Mouse (Mus musculus) ES-E14 (cell line): ENCODE measurements at regions not wholly inside any gene's neighbourhood (a gene's known extent, or its start where the extent isn't known, plus 50 kb on each side); places are given as distances from the start of the nearest gene placed in this dataset.

Experiments
- DNase-seq: peaks from one replicate; pipeline ENCODE4 v3.0.0-alpha.2; 2013; ENCODE audit warnings: low read depth, low spot score
- H3K27ac ChIP-seq: 2 replicates; pipeline ENCODE4 v1.5.1; 2012; ENCODE audit warnings: low read depth, mild to moderate bottlenecking, low read length, moderate library complexity, mixed read lengths; ENCODE audit not compliant: poor library complexity, insufficient read depth, severe bottlenecking
- H3K36me3 ChIP-seq: 2 replicates; pipeline ENCODE4 v1.6.1; 2012; ENCODE audit warnings: mild to moderate bottlenecking, low read length, moderate library complexity, mixed read lengths; ENCODE audit not compliant: control insufficient read depth, poor library complexity, insufficient read depth, severe bottlenecking
- H3K4me1 ChIP-seq, 2 experiments: fragments of 150-350 bp in 1 of 2; sonication (generic) in 1 of 2; 2 replicates each; pipeline ENCODE4 v1.6.1; 2012; ENCODE audit warnings: low read length in 2 of 2, mild to moderate bottlenecking in 1 of 2, mixed read lengths in 1 of 2; ENCODE audit not compliant: control insufficient read depth in 2 of 2, insufficient read depth in 2 of 2, poor library complexity in 1 of 2
- H3K4me3 ChIP-seq, 2 experiments: fragments of 150-350 bp in 1 of 2; sonication (generic) in 1 of 2; 2 replicates each; pipeline ENCODE4 v1.5.1; 2012; ENCODE audit warnings: low read length in 2 of 2, low read depth in 1 of 2, mild to moderate bottlenecking in 1 of 2, mixed read lengths in 1 of 2; ENCODE audit not compliant: insufficient read depth in 1 of 2, poor library complexity in 1 of 2, severe bottlenecking in 1 of 2
- H3K9ac ChIP-seq: 2 replicates; pipeline ENCODE4 v1.6.1; 2012; ENCODE audit warnings: low read depth, mild to moderate bottlenecking, low read length, mixed read lengths; ENCODE audit not compliant: poor library complexity, insufficient read depth, severe bottlenecking
- H3K9me3 ChIP-seq: fragments of 150-350 bp; sonication (generic); 2 replicates; pipeline ENCODE4 v1.6.1; 2012; ENCODE audit warnings: low read depth, mild to moderate bottlenecking, low read length; ENCODE audit not compliant: control insufficient read depth, insufficient read depth
- CHD2 ChIP-seq: IDR thresholded peaks from 2 replicates; pipeline ENCODE4 v1.6.1; 2014; ENCODE audit warnings: mild to moderate bottlenecking, low read depth, low read length, inconsistent platforms
- HCFC1 ChIP-seq: IDR thresholded peaks from 2 replicates; pipeline ENCODE4 v1.6.1; 2012; ENCODE audit warnings: low read length, inconsistent platforms, borderline replicate concordance; ENCODE audit not compliant: insufficient read depth
- MAFK ChIP-seq: IDR thresholded peaks from 2 replicates; pipeline ENCODE4 v1.6.1; 2014; ENCODE audit warnings: mild to moderate bottlenecking, low read depth, low read length, inconsistent platforms; ENCODE audit not compliant: insufficient read depth
- ZC3H11A ChIP-seq: IDR thresholded peaks from 2 replicates; pipeline ENCODE4 v1.6.1; 2012; ENCODE audit warnings: low read depth, mild to moderate bottlenecking, inconsistent platforms, low read length, borderline replicate concordance
- ZNF384 ChIP-seq: IDR thresholded peaks from 2 replicates; pipeline ENCODE4 v1.6.1; 2012; ENCODE audit warnings: low read depth, low read length, inconsistent platforms
- in situ Hi-C, 2 experiments: fragments of 600-800 bp; cut with MboI; formaldehyde crosslinking; loops; one replicate each; pipeline ENCODE4 v1.15.1; 2025; ENCODE audit warnings: low sequenced_read_pairs in 2 of 2, inconsistent platforms in 1 of 2; ENCODE audit not compliant: unreplicated experiment in 2 of 2

GRCm38 (mm10) chr12:118754076-118754475, 92.1 kb upstream of the Sp8 start:
- no peak overlapping the region for H3K4me3 ChIP-seq
- no peak overlapping the region for H3K27ac ChIP-seq
- H3K9ac ChIP-seq, result no peak overlapping the region
- no peak for DNase-seq
- H3K4me1 ChIP-seq, result no peaks in the 10 kb centered on the region
- H3K9me3 ChIP-seq, result no peaks in the 10 kb centered on the region
- TF ChIP-seq ZC3H11A (no peak), CHD2 (no peak), HCFC1 (no peak), ZNF384 (no peak)
- no peaks in the 10 kb centered on the region for H3K36me3 ChIP-seq
- in situ Hi-C loops, result no loop called here

DNA sequence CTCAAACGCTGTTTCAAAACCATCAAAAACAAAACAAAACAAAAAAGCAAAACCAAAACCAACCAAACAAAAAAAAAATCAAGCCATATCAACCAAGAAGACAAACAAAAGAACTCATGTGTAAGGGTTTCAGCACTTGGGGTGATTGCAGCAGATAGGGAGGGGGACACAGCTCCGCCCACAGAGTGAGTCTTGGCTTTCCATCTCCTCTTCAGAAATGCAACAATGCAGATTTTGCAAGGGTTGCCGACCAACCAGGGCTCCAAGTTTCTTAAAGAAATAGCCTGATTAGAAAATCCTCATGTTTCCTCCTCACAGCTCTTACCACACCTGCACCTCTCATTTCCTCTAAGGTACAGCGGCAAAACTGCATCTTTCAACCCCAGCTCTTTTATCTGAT, 107.0 kb upstream of the Sp8 start:
- no peak overlapping the region for H3K4me3 ChIP-seq
- H3K4me1 ChIP-seq, result no peaks in the 10 kb centered on the region
- TF ChIP-seq ZC3H11A, result no peak
- no peak for TF ChIP-seq MAFK
- TF ChIP-seq ZNF384, result no peak
- no peak for TF ChIP-seq CHD2
- no peak for TF ChIP-seq HCFC1
- no peak overlapping the region for H3K9ac ChIP-seq
- no peaks in the 10 kb centered on the region for H3K9me3 ChIP-seq
- H3K36me3 ChIP-seq, result no peaks in the 10 kb centered on the region
- in situ Hi-C loops, result no loop called here
- DNase-seq, result no peak
- H3K27ac ChIP-seq, result no peak overlapping the region

DNA sequence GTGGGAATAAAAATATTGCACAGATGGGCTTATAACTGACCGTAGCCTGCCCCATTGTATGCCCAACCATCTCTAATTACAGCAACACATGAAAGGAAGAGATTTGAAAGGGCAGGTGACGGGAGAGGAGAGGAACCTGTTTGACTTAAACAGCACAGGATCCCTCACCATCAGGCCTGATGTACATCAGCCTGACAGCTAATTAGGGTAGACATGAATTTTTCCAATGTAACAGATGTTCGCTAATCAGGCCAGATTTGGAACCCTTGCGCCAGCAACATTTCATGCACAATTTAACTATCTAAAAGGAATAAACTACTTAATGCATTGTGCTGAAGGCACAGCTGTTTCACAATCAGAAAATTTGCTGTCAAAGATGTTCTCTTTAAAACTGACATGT, 120.2 kb upstream of the Sp8 start:
- in situ Hi-C loops, result no loop called here
- Histone ChIP-seq H3K36me3 (no peaks in the 10 kb centered on the region), H3K4me1 (no peaks in the 10 kb centered on the region), H3K4me3 (no peak overlapping the region), H3K9me3 (no peaks in the 10 kb centered on the region), H3K9ac (no peak overlapping the region), H3K27ac (no peak overlapping the region)
- no peak for DNase-seq
- TF ChIP-seq MAFK (no peak), CHD2 (no peak), ZNF384 (no peak), ZC3H11A (no peak), HCFC1 (no peak)

DNA sequence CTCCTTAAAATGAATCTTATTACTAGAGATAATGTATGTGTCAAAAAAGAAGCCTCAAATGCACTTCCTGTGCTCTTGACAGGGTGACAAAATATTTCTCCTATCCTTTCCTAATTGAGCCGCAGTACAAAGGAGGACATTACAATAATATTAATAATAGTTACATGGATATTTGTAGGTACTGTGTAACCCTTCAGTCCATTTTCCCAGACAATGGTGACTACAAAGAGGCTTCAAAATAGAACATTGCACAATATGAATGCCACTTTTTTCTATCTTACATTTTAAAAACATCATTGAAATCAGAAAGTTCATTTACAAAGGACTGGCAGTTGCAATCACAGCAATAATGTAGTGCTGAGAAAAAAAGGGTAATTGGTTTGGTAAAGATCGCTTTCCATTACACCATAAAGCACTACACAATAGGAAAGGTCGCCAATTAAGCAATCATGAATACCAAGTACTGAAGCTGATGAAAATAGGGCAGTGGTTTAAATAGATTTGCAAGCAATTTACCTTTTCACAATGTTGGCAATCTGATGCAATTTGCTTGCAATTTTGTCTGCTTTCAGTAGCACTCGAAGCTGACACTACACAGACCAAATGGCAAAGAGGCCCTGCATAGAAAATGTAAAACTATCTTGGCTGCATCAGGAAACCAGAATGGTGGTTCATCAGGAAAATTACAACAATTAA, 126.1 kb upstream of the Sp8 start:
- H3K27ac ChIP-seq, result no peak overlapping the region
- H3K4me3 ChIP-seq, result no peak overlapping the region
- H3K9ac ChIP-seq, result no peak overlapping the region
- no peaks in the 10 kb centered on the region for H3K36me3 ChIP-seq
- no peaks in the 10 kb centered on the region for H3K4me1 ChIP-seq
- H3K9me3 ChIP-seq, result no peaks in the 10 kb centered on the region
- no peak for DNase-seq
- in situ Hi-C loops, result no loop called here
- TF ChIP-seq ZC3H11A (no peak), HCFC1 (no peak), CHD2 (no peak), ZNF384 (no peak), MAFK (no peak)

DNA sequence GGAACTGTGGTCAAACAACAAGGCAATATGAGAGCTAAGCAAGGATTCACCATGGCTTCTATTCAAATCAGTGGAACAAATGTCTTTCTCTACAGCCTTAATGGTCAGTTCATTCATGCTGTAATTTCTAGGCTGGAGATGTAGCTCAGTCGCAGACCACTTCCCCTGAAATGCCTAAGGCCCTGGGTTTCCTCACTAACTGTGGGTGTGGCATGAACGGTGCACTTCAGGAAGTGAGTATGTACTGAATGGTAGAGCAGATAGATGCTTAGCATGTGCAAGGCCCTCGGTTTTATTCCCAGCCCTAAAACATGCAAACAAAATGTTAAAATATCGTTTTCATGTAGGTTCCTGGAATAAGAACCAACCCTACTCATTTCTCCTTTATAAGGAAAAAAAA, 129.3 kb upstream of the Sp8 start:
- H3K9ac ChIP-seq, result no peak overlapping the region
- H3K36me3 ChIP-seq, result no peaks in the 10 kb centered on the region
- H3K4me3 ChIP-seq, result no peak overlapping the region
- in situ Hi-C loops, result no loop called here
- H3K27ac ChIP-seq, result no peak overlapping the region
- DNase-seq, result no peak
- no peaks in the 10 kb centered on the region for H3K9me3 ChIP-seq
- no peak for TF ChIP-seq MAFK
- no peak for TF ChIP-seq HCFC1
- no peak for TF ChIP-seq CHD2
- H3K4me1 ChIP-seq, result no peaks in the 10 kb centered on the region
